Mouse (Mus musculus) forebrain, postnatal 0 days (tissue): ENCODE results near the gene Car15. TPM values are rescaled to one million over a fixed set of nuclear protein-coding genes. Genes with fewer than 3 reads are reported as not detected.

Experiments used
- ATAC-seq: fragments of 200-750 bp; cut with Nextera tagmentation; 2 replicates; pipeline ENCODE4 v1.8.0; 2017; ENCODE audit warnings: mild to moderate bottlenecking, moderate library complexity
- DNase-seq: peaks from one replicate; pipeline ENCODE4 v3.0.0-alpha.2; 2015
- H3K27ac ChIP-seq: fragments of 300-500 bp; sonication (generic); 2 replicates; pipeline ENCODE4 v1.5.1; 2014; ENCODE audit warnings: low read depth, mild to moderate bottlenecking, antibody characterized with exemption, low read length, moderate library complexity, mixed read lengths
- H3K27me3 ChIP-seq: fragments of 300-500 bp; sonication (generic); 2 replicates; pipeline ENCODE4 v1.6.1; 2014; ENCODE audit warnings: mild to moderate bottlenecking, low read length, mixed read lengths; ENCODE audit not compliant: insufficient read depth
- H3K36me3 ChIP-seq: fragments of 300-500 bp; sonication (generic); 2 replicates; pipeline ENCODE4 v1.6.1; 2014; ENCODE audit warnings: mild to moderate bottlenecking, moderate library complexity; ENCODE audit not compliant: insufficient read depth
- H3K4me1 ChIP-seq: fragments of 300-500 bp; sonication (generic); 2 replicates; pipeline ENCODE4 v1.6.1; 2014; ENCODE audit warnings: antibody characterized with exemption; ENCODE audit not compliant: insufficient read depth
- H3K4me2 ChIP-seq: fragments of 300-500 bp; sonication (generic); 2 replicates; pipeline ENCODE4 v1.6.1; 2014; ENCODE audit warnings: low read depth, mild to moderate bottlenecking, moderate library complexity
- H3K4me3 ChIP-seq: fragments of 300-500 bp; sonication (generic); 2 replicates; pipeline ENCODE4 v1.5.1; 2014; ENCODE audit warnings: low read depth, low read length, mixed read lengths
- H3K9ac ChIP-seq: fragments of 300-500 bp; sonication (generic); 2 replicates; pipeline ENCODE4 v1.6.1; 2014; ENCODE audit warnings: mild to moderate bottlenecking
- H3K9me3 ChIP-seq: fragments of 300-500 bp; sonication (generic); 2 replicates; pipeline ENCODE4 v1.6.1; 2016; ENCODE audit warnings: low read length
- CTCF ChIP-seq: sonication (generic); IDR thresholded peaks from 2 replicates; pipeline ENCODE4 v1.5.1; 2016; ENCODE audit warnings: antibody characterized with exemption, control low read depth, low read depth
- WGBS: fragments of 180-500 bp; shearing (Covaris S2); extraction: QIAGEN DNeasy Blood & Tissue Kit; methylation state at CpG from one replicate; pipeline ENCODE4 v1.1.7; 2014; 5-methylcytosine and 5-hydroxymethylcytosine counted together
- polyA plus RNA-seq: library from polyadenylated mRNA; unstranded; fragments of >200 nt; fragmentation: Nextera tagmentation; extraction: Ambion mirVana; gene quantifications from 2 replicates; pipeline ENCODE4 v1.2.1, GENCODE M21; 2015
- total RNA-seq: library from RNA; depleted of rRNA; stranded (reverse); fragments of >200 nt; gene quantifications from 2 replicates; pipeline ENCODE4 v1.2.3, GENCODE M21; 2014

Car15 gene
- total and polyA plus RNA-seq, 2 experiments from 2014 or later: 1.9 to 4.2 TPM

- ATAC-seq (peak; percentile 85), DNase-seq (peak; percentile 71)
- H3K4me1 ChIP-seq: no peaks in the 10 kb centered on the region
- TF ChIP-seq CTCF: peak; percentile 28; the same call in 1 of the 2 replicates
- H3K27ac ChIP-seq: peak overlapping the region; percentile 85
- peak overlapping the region; percentile 80 for H3K9ac ChIP-seq
- H3K4me2 ChIP-seq: peak overlapping the region; percentile 87
- no peaks in the 10 kb centered on the region for H3K9me3 ChIP-seq
- H3K36me3 ChIP-seq: no peaks in the 10 kb centered on the region
- H3K27me3 ChIP-seq: peaks cover 32% of the 10 kb centered on the region
- WGBS: 1% methylated on average over 97 of the region's 103 CpGs
- peak overlapping the region; percentile 72 for H3K4me3 ChIP-seq
These were observed 4.3 kb downstream of the Car15 start for GRCm38 (mm10) chr16:17833681-17834399.

DNA sequence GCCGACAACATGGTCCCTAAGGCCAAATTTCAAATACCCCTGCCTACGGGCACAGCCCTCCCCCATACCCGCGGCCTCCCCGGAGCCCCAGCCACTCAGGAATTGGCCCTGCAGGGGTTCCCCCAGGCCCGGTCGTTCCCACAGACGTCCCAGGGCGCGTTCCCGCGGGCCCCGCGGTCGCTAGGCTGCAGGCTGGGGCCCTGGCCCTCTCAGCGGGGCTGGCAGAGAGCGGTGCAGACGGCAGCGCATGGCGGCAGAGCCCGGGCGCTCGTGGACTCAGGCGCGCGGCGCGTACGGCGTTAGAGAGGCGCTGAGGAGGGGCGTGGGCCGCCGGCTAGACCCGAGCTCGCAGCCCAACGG, 4.9 kb downstream of the Car15 start:
- ATAC-seq: peak; percentile 82
- DNase-seq: peak; percentile 76

DNA sequence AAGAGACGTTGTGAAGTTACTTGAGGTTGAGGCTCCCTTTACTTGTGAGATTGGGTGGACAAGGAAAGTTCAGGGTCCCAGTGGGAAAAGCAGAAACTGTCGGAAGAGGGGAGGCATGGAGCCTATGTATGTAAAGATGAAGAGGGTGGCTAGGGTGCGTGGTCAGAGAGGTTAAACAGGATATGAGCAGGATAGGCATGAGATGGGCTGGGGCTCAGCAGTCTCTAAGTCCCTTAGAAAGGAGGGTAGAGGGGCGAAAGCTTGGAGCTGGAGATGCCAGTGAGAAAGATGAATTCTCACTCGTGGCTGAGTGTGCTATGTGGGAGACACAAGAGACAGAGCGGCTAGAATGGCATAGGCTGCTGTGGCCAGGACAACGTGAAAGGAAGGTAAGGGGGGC, 5.3 kb downstream of the Car15 start, which contains the start of gene B830017H08Rik:
Gene B830017H08Rik, plus strand, starts transcription at position 301 of the 400 bp plus-strand sequence.
- Histone ChIP-seq H3K9ac (peak within 1 kb of the TSS; percentile 80), H3K9me3 (no peaks in the 10 kb centered on the region), H3K4me2 (peak within 1 kb of the TSS; percentile 87), H3K4me1 (no peaks in the 10 kb centered on the region), H3K27me3 (peaks cover 32% of the 10 kb centered on the region), H3K27ac (peak within 1 kb of the TSS; percentile 85), H3K4me3 (peak within 1 kb of the TSS; percentile 72), H3K36me3 (no peaks in the 10 kb centered on the region)
- TF ChIP-seq CTCF: no peak
- DNase-seq (no peak), ATAC-seq (no peak)
- WGBS: 19% methylated on average over 7 of the region's 7 CpGs

More for the DNA sequence above, 4.9 kb downstream of the Car15 start:
- no peak for TF ChIP-seq CTCF
- Histone ChIP-seq H3K36me3 (no peaks in the 10 kb centered on the region), H3K27me3 (peaks cover 32% of the 10 kb centered on the region), H3K4me3 (peak overlapping the region; percentile 72), H3K4me2 (peak overlapping the region; percentile 87), H3K4me1 (no peaks in the 10 kb centered on the region), H3K27ac (peak overlapping the region; percentile 85), H3K9me3 (no peaks in the 10 kb centered on the region), H3K9ac (peak overlapping the region; percentile 80)
- under 1% methylated on average over 37 of the region's 37 CpGs for WGBS

DNA sequence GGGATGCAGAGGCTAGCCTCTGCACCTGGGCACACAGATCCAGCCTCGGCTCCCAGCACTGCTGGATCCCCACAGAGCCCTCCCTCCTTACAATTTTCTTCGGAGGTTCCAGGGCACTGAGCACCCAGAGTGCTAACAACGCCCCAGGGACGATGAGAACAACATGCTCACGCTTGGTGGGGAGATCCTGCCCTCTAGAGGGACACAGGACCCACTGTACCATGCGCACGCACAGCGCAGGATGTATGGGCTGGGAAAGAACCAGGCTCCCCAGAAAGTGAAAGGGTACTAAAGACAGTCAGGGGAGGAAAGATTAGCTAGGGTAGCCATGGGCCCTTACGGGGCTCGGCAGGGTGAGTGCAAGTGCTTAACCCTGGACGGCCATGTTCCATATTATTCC, 6.4 kb downstream of the Car15 start:
- no peaks in the 10 kb centered on the region for H3K9me3 ChIP-seq
- H3K27ac ChIP-seq: no peak overlapping the region
- TF ChIP-seq CTCF: peak; percentile 59
- DNase-seq (peak; percentile 42), ATAC-seq (peak; percentile 16; the same call in 1 of the 2 replicates)
- H3K27me3 ChIP-seq: peaks cover 32% of the 10 kb centered on the region
- no peaks in the 10 kb centered on the region for H3K36me3 ChIP-seq
- H3K4me2 ChIP-seq: no peak overlapping the region
- H3K4me1 ChIP-seq: no peaks in the 10 kb centered on the region
- no peak overlapping the region for H3K9ac ChIP-seq
- 10% methylated on average over 11 of the region's 11 CpGs for WGBS
- H3K4me3 ChIP-seq: no peak overlapping the region

GRCm38 (mm10) chr16:17830385-17831178, 7.6 kb downstream of the Car15 start:
- Histone ChIP-seq H3K27ac (no peak overlapping the region), H3K9me3 (no peaks in the 10 kb centered on the region), H3K4me3 (no peak overlapping the region), H3K36me3 (no peaks in the 10 kb centered on the region), H3K27me3 (peaks cover 32% of the 10 kb centered on the region), H3K4me2 (no peak overlapping the region), H3K4me1 (no peaks in the 10 kb centered on the region), H3K9ac (no peak overlapping the region)
- DNase-seq: no peak
- 46% methylated on average over 10 of the region's 10 CpGs for WGBS
- TF ChIP-seq CTCF: no peak
- ATAC-seq: no peak

- Histone ChIP-seq H3K27ac (no peak overlapping the region), H3K27me3 (peaks cover 20% of the 10 kb centered on the region), H3K4me1 (no peaks in the 10 kb centered on the region), H3K9me3 (no peaks in the 10 kb centered on the region), H3K4me2 (no peak overlapping the region), H3K9ac (no peak overlapping the region), H3K4me3 (no peak overlapping the region), H3K36me3 (no peaks in the 10 kb centered on the region)
- TF ChIP-seq CTCF: no peak
- 66% methylated on average over 3 of the region's 3 CpGs for WGBS
- no peak for ATAC-seq
- no peak for DNase-seq
These were observed 9.3 kb downstream of the Car15 start for GRCm38 (mm10) chr16:17828867-17829266.

- Histone ChIP-seq H3K27me3 (peaks cover 20% of the 10 kb centered on the region), H3K9me3 (no peaks in the 10 kb centered on the region), H3K4me3 (no peak overlapping the region), H3K27ac (no peak overlapping the region), H3K36me3 (no peaks in the 10 kb centered on the region), H3K4me1 (no peaks in the 10 kb centered on the region), H3K4me2 (no peak overlapping the region), H3K9ac (no peak overlapping the region)
- ATAC-seq (no peak), DNase-seq (no peak)
- WGBS: 88% methylated on average over 2 of the region's 2 CpGs
- TF ChIP-seq CTCF: no peak
These were observed 9.9 kb downstream of the Car15 start for GRCm38 (mm10) chr16:17828229-17828628.
